ENCODE assay signal across 23 mouse cellular contexts in the genomic region with DNA sequence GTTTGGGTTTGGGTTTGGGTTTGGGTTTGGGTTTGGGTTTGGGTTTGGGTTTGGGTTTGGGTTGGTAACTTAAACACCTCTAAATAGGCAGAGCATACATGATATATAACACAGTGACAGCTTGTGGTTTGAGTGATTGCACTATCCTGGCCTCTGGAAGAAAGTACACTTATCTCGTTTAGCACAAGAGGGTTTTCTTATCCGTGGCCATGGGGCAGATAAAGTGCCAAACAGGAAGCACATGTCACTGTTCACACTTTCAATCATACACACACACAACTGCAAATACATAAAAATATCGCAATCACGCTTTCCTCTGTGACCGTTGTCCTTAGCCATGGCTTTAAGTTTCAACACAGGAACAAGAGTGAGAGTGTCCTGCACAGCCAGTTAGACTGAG. TPM values are rescaled to one million over a fixed set of nuclear protein-coding genes. Genes with fewer than 3 reads are reported as not detected.
DNase-seq lines count a peak whose midpoint lies in the region; ATAC-seq and TF ChIP-seq lines count a peak whose summit lies in the region.
"Had no signal": no experiment of that assay in that cellular context is flagged by ENCODE, and none has a peak within 500 bp of the region (broad histone marks: within the 10 kb centered on the region; RNA-seq: fewer than 3 reads in every experiment).

No protein-coding gene starts in this region.

- intact Hi-C loops in left cerebral cortex, postnatal 10 days (cut with DNase I), result no loop called here

- H3K9ac ChIP-seq in heart, embryonic 12.5 days, result no peak overlapping the region
- no peak overlapping the region for H3K9ac ChIP-seq in MEL (ENCODE audit: control insufficient read depth, low read depth, low read length, poor library complexity, severe bottlenecking)
- no peak overlapping the region for H3K9ac ChIP-seq in liver, postnatal 0 days (replicated peaks)
- H3K9ac ChIP-seq: embryonic facial prominence, embryonic 13.5 days; heart, embryonic 15.5 days; midbrain, embryonic 12.5 days had no signal

- H3K4me2 ChIP-seq in heart, embryonic 12.5 days, result no peak overlapping the region
- H3K4me2 ChIP-seq in liver, postnatal 0 days (ENCODE audit: low read depth, low read length), result no peak overlapping the region
- H3K4me2 ChIP-seq: embryonic facial prominence, embryonic 13.5 days; heart, embryonic 15.5 days; midbrain, embryonic 12.5 days had no signal

- peak; percentile 77 to 80 for TF ChIP-seq EP300 in MEL (IDR thresholded peaks at IDR 0.05; ENCODE audit: low read depth in 1 of 2, low read length in 2 of 2)
- peak; percentile 88 for TF ChIP-seq EP300 in liver, postnatal 0 days (IDR thresholded peaks at IDR 0.05; ENCODE audit: low read depth)

- no peak overlapping the region for H3K27ac ChIP-seq in heart, embryonic 12.5 days (ENCODE audit: poor library complexity, severe bottlenecking)
- H3K27ac ChIP-seq in heart, embryonic 10.5 days, result no peak overlapping the region
- H3K27ac ChIP-seq in MEL (ENCODE audit: control insufficient read depth, low read depth, low read length), result no peak overlapping the region
- no peak overlapping the region for H3K27ac ChIP-seq in liver, postnatal 0 days (ENCODE audit: low read depth)
- H3K27ac ChIP-seq: embryonic facial prominence, embryonic 13.5 days; heart, embryonic 15.5 days; hindbrain, embryonic 10.5 days; hindbrain, postnatal 0 days; midbrain, embryonic 12.5 days had no signal

- DNase-seq in heart, embryonic 10.5 days (ENCODE audit: low spot score), result no peak
- DNase-seq in MEL (ENCODE audit: low read depth, low spot score) (peak; percentile 32), liver (peak; percentile 26)
- no peak for DNase-seq in liver, postnatal 0 days
- no peak for DNase-seq in left cerebral cortex, postnatal 10 days (ENCODE audit: extremely low spot score in 1 of 2, low spot score in 2 of 2)
- no peak for DNase-seq in layer of hippocampus, postnatal 25 days (ENCODE audit: extremely low spot score in 1 of 2, low spot score in 1 of 2)
- DNase-seq in cerebellum, adult 9-11 months, result no peak
- DNase-seq: adrenal gland, postnatal 36 days; cerebellum, adult 2 months; heart, adult 11 months; kidney, adult 2 months; kidney, postnatal 10 days; lung, postnatal 36 days; right cerebral cortex, adult 18-20 months; thymus, postnatal 25 days had no signal

- peaks cover 10% of the 10 kb centered on the region for H3K36me3 ChIP-seq in heart, embryonic 12.5 days
- H3K36me3 ChIP-seq in heart, embryonic 10.5 days, result no peaks in the 10 kb centered on the region
- H3K36me3 ChIP-seq in MEL (ENCODE audit: control insufficient read depth in 1 of 2, insufficient read depth in 2 of 2, low read length in 2 of 2), result no peaks in the 10 kb centered on the region
- no peaks in the 10 kb centered on the region; the same call in 1 of the 2 replicates for H3K36me3 ChIP-seq in liver, postnatal 0 days (replicated peaks; ENCODE audit: insufficient read depth, low read length)
- H3K36me3 ChIP-seq: embryonic facial prominence, embryonic 13.5 days; heart, embryonic 15.5 days; hindbrain, embryonic 10.5 days; midbrain, embryonic 12.5 days had no signal

- WGBS in heart, embryonic 12.5 days, result 9% methylated on average over 5 of the region's 5 CpGs
- 33% methylated on average over 5 of the region's 5 CpGs for WGBS in heart, embryonic 10.5 days
- WGBS in liver, postnatal 0 days (ENCODE audit: insufficient replicate concordance), result 16% methylated on average over 5 of the region's 5 CpGs

- no peaks in the 10 kb centered on the region for H3K27me3 ChIP-seq in heart, embryonic 12.5 days (replicated peaks)
- H3K27me3 ChIP-seq in heart, embryonic 10.5 days (ENCODE audit: insufficient read depth, poor library complexity, severe bottlenecking), result no peaks in the 10 kb centered on the region
- no peaks in the 10 kb centered on the region; a peak in 1 of 4 replicates for H3K27me3 ChIP-seq in MEL (ENCODE audit: control insufficient read depth in 1 of 2, insufficient read depth in 2 of 2, low read length in 2 of 2)
- no peaks in the 10 kb centered on the region for H3K27me3 ChIP-seq in liver, postnatal 0 days (ENCODE audit: insufficient read depth, low read length)
- H3K27me3 ChIP-seq: embryonic facial prominence, embryonic 13.5 days; heart, embryonic 15.5 days; midbrain, embryonic 12.5 days had no signal

- ATAC-seq in heart, embryonic 12.5 days (ENCODE audit: insufficient number of reproducible peaks, low FRiP score), result 0 out of 2 replicates have a peak, but pooled peaks have one; percentile 48
- ATAC-seq in liver, postnatal 0 days, result peak; percentile 58
- ATAC-seq: CD4-positive, CD25-positive, alpha-beta regulatory T cell, adult 4 months; forebrain, embryonic 16.5 days; hindbrain, postnatal 0 days had no signal

- H3K4me1 ChIP-seq in heart, embryonic 12.5 days (replicated peaks), result peaks cover 5% of the 10 kb centered on the region
- H3K4me1 ChIP-seq in heart, embryonic 10.5 days, result 0 out of 2 replicates have a peak, but pooled peaks cover 3% of the 10 kb centered on the region
- peaks cover 0 to 5% of the 10 kb centered on the region in 2 experiments; a peak in 1 of 4 replicates for H3K4me1 ChIP-seq in MEL (ENCODE audit: control insufficient read depth in 1 of 2, insufficient read depth in 2 of 2, low read length in 2 of 2)
- H3K4me1 ChIP-seq in liver, postnatal 0 days (ENCODE audit: insufficient read depth), result peaks cover 10% of the 10 kb centered on the region
- H3K4me1 ChIP-seq: embryonic facial prominence, embryonic 13.5 days; hindbrain, embryonic 10.5 days; midbrain, embryonic 12.5 days had no signal

- TF ChIP-seq CTCF in MEL (IDR thresholded peaks at IDR 0.05 in 2 of 3, conservative IDR thresholded peaks at IDR 0.05 in 1 of 3; ENCODE audit: control insufficient read depth in 1 of 3, insufficient read depth in 1 of 3, low read depth in 2 of 3, low read length in 3 of 3, poor library complexity in 1 of 3, severe bottlenecking in 1 of 3), result no peak
- TF ChIP-seq CTCF in liver, postnatal 0 days (IDR thresholded peaks at IDR 0.05; ENCODE audit: low read depth), result no peak

- TF ChIP-seq RAD21 in MEL (IDR thresholded peaks at IDR 0.05; ENCODE audit: low read depth, low read length), result no peak

- no peak for TF ChIP-seq POLR2A in MEL (IDR thresholded peaks at IDR 0.05; ENCODE audit: control insufficient read depth in 1 of 2, insufficient read depth in 1 of 2, low read depth in 1 of 2, low read length in 2 of 2, poor library complexity in 1 of 2)

- H3K9me3 ChIP-seq in heart, embryonic 12.5 days (replicated peaks), result no peaks in the 10 kb centered on the region
- no peaks in the 10 kb centered on the region for H3K9me3 ChIP-seq in heart, embryonic 10.5 days
- no peaks in the 10 kb centered on the region; the same call in 1 of the 2 replicates for H3K9me3 ChIP-seq in MEL (replicated peaks; ENCODE audit: insufficient read depth, low read length)
- H3K9me3 ChIP-seq in liver, postnatal 0 days (ENCODE audit: low read length), result no peaks in the 10 kb centered on the region
- H3K9me3 ChIP-seq: embryonic facial prominence, embryonic 13.5 days; heart, embryonic 15.5 days; hindbrain, embryonic 10.5 days; midbrain, embryonic 12.5 days had no signal

- no peaks in the 10 kb centered on the region for H3K79me2 ChIP-seq in MEL (ENCODE audit: control insufficient read depth, insufficient read depth, low read length, poor library complexity)

- no peak overlapping the region for H3K4me3 ChIP-seq in heart, embryonic 12.5 days
- no peak overlapping the region for H3K4me3 ChIP-seq in heart, embryonic 10.5 days
- H3K4me3 ChIP-seq in MEL (ENCODE audit: control insufficient read depth in 1 of 2, insufficient read depth in 1 of 2, low read depth in 2 of 2, low read length in 2 of 2), result no peak overlapping the region
- no peak overlapping the region for H3K4me3 ChIP-seq in liver, postnatal 0 days (ENCODE audit: low read depth, low read length)
- H3K4me3 ChIP-seq: embryonic facial prominence, embryonic 13.5 days; heart, embryonic 15.5 days; hindbrain, embryonic 10.5 days; midbrain, embryonic 12.5 days had no signal

TF ChIP-seq in MEL, 35 proteins besides CTCF, POLR2A, EP300 and RAD21 (continues in another document):
- no peak for TF ChIP-seq POLR2AphosphoS2 (IDR thresholded peaks at IDR 0.05; ENCODE audit: low read length)
- no peak for TF ChIP-seq ZMIZ1 (IDR thresholded peaks at IDR 0.05; ENCODE audit: low read depth, low read length)
- TF ChIP-seq MXI1 (IDR thresholded peaks at IDR 0.05; ENCODE audit: low read depth, low read length), result peak; percentile 57; the same call in 1 of the 2 replicates
- no peak for TF ChIP-seq E2F4 (IDR thresholded peaks at IDR 0.05; ENCODE audit: borderline replicate concordance, low read depth, low read length)
- peak; percentile 87 for TF ChIP-seq TCF12 (IDR thresholded peaks at IDR 0.05; ENCODE audit: low read depth, low read length)
- no peak for TF ChIP-seq HCFC1 (IDR thresholded peaks at IDR 0.05; ENCODE audit: low read depth, low read length)
- TF ChIP-seq SMC3 (IDR thresholded peaks at IDR 0.05; ENCODE audit: low read depth, low read length), result no peak
- TF ChIP-seq ELF1 (IDR thresholded peaks at IDR 0.05; ENCODE audit: low read depth, low read length), result no peak
- peak; percentile 60; the same call in 1 of the 2 replicates for TF ChIP-seq MAX (IDR thresholded peaks at IDR 0.05; ENCODE audit: low read length)
- no peak for TF ChIP-seq NRF1 (IDR thresholded peaks at IDR 0.05; ENCODE audit: insufficient read depth, low read depth, low read length, poor library complexity, severe bottlenecking)
- TF ChIP-seq MAZ (IDR thresholded peaks at IDR 0.05; ENCODE audit: low read depth, low read length), result no peak
- TF ChIP-seq MYB (IDR thresholded peaks at IDR 0.05; ENCODE audit: low read depth, low read length), result 0 out of 2 replicates have a peak, but pooled peaks have one; percentile 16
- peak; percentile 42; the same call in 1 of the 2 replicates for TF ChIP-seq MAFK (IDR thresholded peaks at IDR 0.05; ENCODE audit: borderline replicate concordance, low read depth, low read length)
- no peak for TF ChIP-seq ZNF384 (IDR thresholded peaks at IDR 0.05; ENCODE audit: low read depth, low read length)
- no peak for TF ChIP-seq ZKSCAN1 (IDR thresholded peaks at IDR 0.05; ENCODE audit: low read depth, low read length)
- peak; percentile 29; the same call in 1 of the 2 replicates for TF ChIP-seq USF1 (IDR thresholded peaks at IDR 0.05; ENCODE audit: low read depth, low read length)
- no peak for TF ChIP-seq CHD1 (IDR thresholded peaks at IDR 0.05; ENCODE audit: low read depth, low read length)

RNA-seq across cellular contexts. Expression of gene Calcrl, which starts 56.0 kb away (rescaled TPM):
- polyA plus RNA-seq in heart, embryonic 12.5 days (2016; fragmentation: Nextera tagmentation; extraction: Ambion mirVana), result 65.1 and 69.5 TPM in 2 replicates
- 37.7 and 52.7 TPM in 2 replicates for polyA plus RNA-seq in heart, embryonic 10.5 days (2016; fragmentation: Nextera tagmentation; extraction: Ambion mirVana)
- not detected in 2 replicates for total RNA-seq in MEL (2012; rRNA removed)
- polyA plus RNA-seq in MEL (2012; ENCODE audit: insufficient read depth in 1 of 2, insufficient read length in 2 of 2, low read depth in 1 of 2, low replicate concordance in 2 of 2, missing spikeins in 1 of 2), result not detected
- polyA plus RNA-seq in liver, postnatal 0 days (2015; fragmentation: Nextera tagmentation; extraction: Ambion mirVana), result 9.4 and 12.8 TPM in 2 replicates
- total RNA-seq in left cerebral cortex, postnatal 10 days (2021), result 10 to 100 TPM in 1 of 2 experiments, 1 to 10 TPM in 1; 7.7 to 10.4 TPM
- total RNA-seq in layer of hippocampus, postnatal 25 days (2021), result 1 to 10 TPM; 9.0 to 9.1 TPM

Comparison
In these comparisons a context has a peak if more than half of its experiments do, and no peak if none do; other contexts are left out.
1. DNase-seq: peak in MEL (single experiment) and liver (single experiment); none in heart, embryonic 10.5 days (single experiment), liver, postnatal 0 days (single experiment), left cerebral cortex, postnatal 10 days (0 of 2), layer of hippocampus, postnatal 25 days (0 of 2) and cerebellum, adult 9-11 months (single experiment).
2. RNA of gene Calcrl, which starts 56.0 kb away (polyA plus RNA-seq): 65.1 to 69.5 TPM in heart, embryonic 12.5 days, 37.7 to 52.7 TPM in heart, embryonic 10.5 days and 9.4 to 12.8 TPM in liver, postnatal 0 days; not detected in MEL; every median in the first group is over 10 times any median in the second.